Mouse (Mus musculus) forebrain, embryonic 11.5 days (tissue): Measurements from ENCODE around the gene Lrig1. TPM values are rescaled to one million over a fixed set of nuclear protein-coding genes. Genes with fewer than 3 reads are reported as not detected.
A peak's percentile ranks its signal among the peaks of the same experiment; 100 is the strongest.

Source experiments
- ATAC-seq: fragments of 200-750 bp; cut with Nextera tagmentation; replicated peaks from 2 replicates; pipeline ENCODE4 v1.8.0; 2017; ENCODE audit warnings: moderate TSS enrichment; ENCODE audit not compliant: low FRiP score
- DNase-seq: peaks from one replicate; pipeline ENCODE4 v3.0.0-alpha.2; 2017; ENCODE audit warnings: low spot score
- H3K27ac ChIP-seq: fragments of 300-500 bp; sonication (generic); 2 replicates; pipeline ENCODE4 v1.5.1; 2014; ENCODE audit warnings: low read depth, low read length
- H3K27me3 ChIP-seq: fragments of 300-500 bp; sonication (generic); 2 replicates; pipeline ENCODE4 v1.6.1; 2014; ENCODE audit warnings: mild to moderate bottlenecking, low read length, mixed read lengths; ENCODE audit not compliant: control insufficient read depth, insufficient read depth
- H3K36me3 ChIP-seq: fragments of 300-500 bp; sonication (generic); 2 replicates; pipeline ENCODE4 v1.6.1; 2014; ENCODE audit warnings: mild to moderate bottlenecking, low read length, moderate library complexity, mixed read lengths; ENCODE audit not compliant: control insufficient read depth, insufficient read depth
- H3K4me1 ChIP-seq: fragments of 300-500 bp; sonication (generic); replicated peaks from 2 replicates; pipeline ENCODE4 v1.6.1; 2014; ENCODE audit warnings: low read length, mixed read lengths; ENCODE audit not compliant: control insufficient read depth, insufficient read depth
- H3K4me2 ChIP-seq: fragments of 300-500 bp; sonication (generic); 2 replicates; pipeline ENCODE4 v1.6.1; 2014; ENCODE audit warnings: low read depth, mild to moderate bottlenecking, low read length, moderate library complexity, mixed read lengths; ENCODE audit not compliant: severe bottlenecking
- H3K4me3 ChIP-seq: fragments of 300-500 bp; sonication (generic); 2 replicates; pipeline ENCODE4 v1.5.1; 2014; ENCODE audit warnings: low read depth, low read length
- H3K9ac ChIP-seq: fragments of 300-500 bp; sonication (generic); 2 replicates; pipeline ENCODE4 v1.6.1; 2014; ENCODE audit warnings: low read length
- H3K9me3 ChIP-seq: fragments of 300-500 bp; sonication (generic); 2 replicates; pipeline ENCODE4 v1.6.1; 2016; ENCODE audit warnings: low read length, mixed read lengths; ENCODE audit not compliant: control insufficient read depth
- WGBS: fragments of 180-500 bp; shearing (Covaris S2); extraction: QIAGEN DNeasy Blood & Tissue Kit; methylation state at CpG from one replicate; pipeline ENCODE4 v1.1.7; 2014; 5-methylcytosine and 5-hydroxymethylcytosine counted together
- polyA plus RNA-seq: library from polyadenylated mRNA; unstranded; fragments of >200 nt; fragmentation: Nextera tagmentation; extraction: Ambion mirVana; gene quantifications from 2 replicates; pipeline ENCODE4 v1.2.1, GENCODE M21; 2014

Gene Lrig1
- polyA plus RNA-seq, 1 experiment from 2014 or later = 21.7 TPM

- Histone ChIP-seq H3K36me3 (no peaks in the 10 kb centered on the region; the same call in none of the 2 replicates), H3K27me3 (no peaks in the 10 kb centered on the region), H3K4me1 (no peaks in the 10 kb centered on the region), H3K9ac (no peak overlapping the region), H3K4me2 (no peak overlapping the region), H3K27ac (no peak overlapping the region), H3K4me3 (no peak overlapping the region), H3K9me3 (no peaks in the 10 kb centered on the region)
- no peak for DNase-seq
- no peak for ATAC-seq
- 86% methylated on average over 5 of the region's 5 CpGs for whole genome bisulfite sequencing
Observed at GRCm38 (mm10) chr6:94601101-94601500, 98.9 kb downstream of the Lrig1 start.

- Histone ChIP-seq H3K27me3 (no peaks in the 10 kb centered on the region), H3K9ac (no peak overlapping the region), H3K4me2 (no peak overlapping the region), H3K4me3 (no peak overlapping the region), H3K9me3 (no peaks in the 10 kb centered on the region), H3K4me1 (no peaks in the 10 kb centered on the region; the same call in 1 of the 2 replicates), H3K27ac (no peak overlapping the region), H3K36me3 (no peaks in the 10 kb centered on the region; the same call in none of the 2 replicates)
- no peak for DNase-seq
- WGBS = 91% methylated on average over 13 of the region's 13 CpGs
- no peak for ATAC-seq
Observed at GRCm38 (mm10) chr6:94599016-94599415, 100.9 kb downstream of the Lrig1 start.

GRCm38 (mm10) chr6:94598421-94598820 lies 101.5 kb downstream of the Lrig1 start:
- DNase-seq = no peak
- H3K4me3 ChIP-seq = no peak overlapping the region

GRCm38 (mm10) chr6:94596761-94597485 lies 103.0 kb downstream of the Lrig1 start:
- H3K9me3 ChIP-seq = no peaks in the 10 kb centered on the region
- no peak overlapping the region for H3K4me3 ChIP-seq
- no peaks in the 10 kb centered on the region; the same call in 1 of the 2 replicates for H3K36me3 ChIP-seq
- no peaks in the 10 kb centered on the region for H3K27me3 ChIP-seq
- no peak overlapping the region for H3K4me2 ChIP-seq
- no peak overlapping the region for H3K9ac ChIP-seq
- DNase-seq = peak; percentile 63
- ATAC-seq = no peak
- H3K27ac ChIP-seq = no peak overlapping the region
- H3K4me1 ChIP-seq = no peaks in the 10 kb centered on the region; the same call in 1 of the 2 replicates
- 66% methylated on average over 10 of the region's 10 CpGs for WGBS

More at GRCm38 (mm10) chr6:94598421-94598820, 101.5 kb downstream of the Lrig1 start:
- Histone ChIP-seq H3K4me2 (no peak overlapping the region), H3K4me1 (no peaks in the 10 kb centered on the region; the same call in 1 of the 2 replicates), H3K9me3 (no peaks in the 10 kb centered on the region), H3K9ac (no peak overlapping the region), H3K36me3 (no peaks in the 10 kb centered on the region; the same call in none of the 2 replicates), H3K27me3 (no peaks in the 10 kb centered on the region), H3K27ac (no peak overlapping the region)
- ATAC-seq = no peak
- WGBS = 94% methylated on average over 12 of the region's 12 CpGs

GRCm38 (mm10) chr6:94596051-94596760 lies 103.8 kb downstream of the Lrig1 start:
- Histone ChIP-seq H3K27me3 (no peaks in the 10 kb centered on the region), H3K4me2 (no peak overlapping the region), H3K4me3 (no peak overlapping the region), H3K9me3 (no peaks in the 10 kb centered on the region), H3K9ac (no peak overlapping the region), H3K36me3 (no peaks in the 10 kb centered on the region; the same call in 1 of the 2 replicates), H3K27ac (no peak overlapping the region), H3K4me1 (no peaks in the 10 kb centered on the region; the same call in 1 of the 2 replicates)
- ATAC-seq = no peak
- WGBS = 89% methylated on average over 14 of the region's 14 CpGs
- peak; percentile 37 for DNase-seq

DNA sequence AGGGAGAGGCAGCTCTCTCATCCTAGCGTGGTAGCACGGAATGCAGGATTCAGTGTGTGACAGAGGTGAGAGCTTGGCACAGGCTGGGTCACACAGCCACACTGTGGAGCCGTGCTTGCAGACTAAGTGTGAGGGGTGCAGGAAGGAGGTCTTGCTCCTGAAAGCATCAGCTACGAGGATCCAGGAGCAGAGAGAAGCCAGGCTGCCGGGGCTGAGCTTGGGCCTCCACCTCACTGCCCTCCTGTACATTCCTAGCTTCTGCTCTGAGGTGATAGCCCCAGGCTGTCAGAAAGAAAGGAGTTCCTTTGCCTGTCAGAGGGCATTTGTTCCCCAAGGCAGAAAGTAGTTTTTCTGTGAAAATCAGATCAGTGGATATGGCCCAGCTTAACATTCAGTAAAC lies 104.8 kb downstream of the Lrig1 start:
- no peak overlapping the region for H3K27ac ChIP-seq

DNA sequence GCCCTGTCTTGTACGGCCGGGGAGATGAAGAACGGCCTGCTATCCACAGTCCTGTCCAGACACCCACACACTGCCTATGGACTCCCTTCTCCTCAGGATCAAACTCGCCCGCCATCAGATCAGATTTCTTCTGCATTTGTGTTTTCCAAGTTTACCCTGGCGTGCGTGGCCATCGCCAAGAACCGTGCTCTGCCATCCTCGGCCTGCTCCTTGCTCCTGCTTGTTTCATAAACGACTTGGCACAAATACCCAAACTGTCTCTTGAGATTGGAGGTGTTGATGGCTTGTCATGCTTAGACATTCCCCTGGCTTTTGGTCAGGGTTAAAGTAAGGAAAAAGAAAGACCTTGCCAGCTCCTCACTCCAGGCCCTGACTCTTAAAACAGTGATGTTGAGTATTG lies 105.2 kb downstream of the Lrig1 start:
- Histone ChIP-seq H3K4me2 (no peak overlapping the region), H3K27me3 (no peaks in the 10 kb centered on the region), H3K4me1 (no peaks in the 10 kb centered on the region; the same call in 1 of the 2 replicates), H3K27ac (no peak overlapping the region), H3K4me3 (no peak overlapping the region), H3K9me3 (no peaks in the 10 kb centered on the region), H3K36me3 (no peaks in the 10 kb centered on the region), H3K9ac (no peak overlapping the region)
- ATAC-seq = no peak
- WGBS = 93% methylated on average over 11 of the region's 11 CpGs
- DNase-seq = peak; percentile 39

More for the DNA sequence above, 104.8 kb downstream of the Lrig1 start:
- Histone ChIP-seq H3K36me3 (no peaks in the 10 kb centered on the region; the same call in 1 of the 2 replicates), H3K4me2 (no peak overlapping the region), H3K4me1 (no peaks in the 10 kb centered on the region; the same call in 1 of the 2 replicates), H3K9ac (no peak overlapping the region), H3K9me3 (no peaks in the 10 kb centered on the region), H3K27me3 (no peaks in the 10 kb centered on the region), H3K4me3 (no peak overlapping the region)
- peak; percentile 48 for DNase-seq
- WGBS = 73% methylated on average over 5 of the region's 5 CpGs
- ATAC-seq = no peak

- Histone ChIP-seq H3K9ac (no peak overlapping the region), H3K4me1 (no peaks in the 10 kb centered on the region; the same call in 1 of the 2 replicates), H3K36me3 (no peaks in the 10 kb centered on the region), H3K9me3 (no peaks in the 10 kb centered on the region), H3K27ac (no peak overlapping the region), H3K27me3 (no peaks in the 10 kb centered on the region), H3K4me2 (no peak overlapping the region), H3K4me3 (no peak overlapping the region)
- DNase-seq (peak; percentile 43), ATAC-seq (no peak)
- WGBS = 86% methylated on average over 6 of the region's 6 CpGs
Observed at GRCm38 (mm10) chr6:94594096-94594665, 105.8 kb downstream of the Lrig1 start.
